Mouse (Mus musculus) gastrocnemius, postnatal 10 days (tissue): ENCODE results near the gene Ptrh2. TPM values are rescaled to one million over a fixed set of nuclear protein-coding genes. Genes with fewer than 3 reads are reported as not detected.
"Not testable (repeated sequence)": the region's sequence is repeated elsewhere in the genome, so short reads cannot be mapped to it uniquely, and the experiment has no call there.

Experiments used
- DNase-seq: peaks from one replicate; pipeline ENCODE4 v3.0.0; 2021; ENCODE audit warnings: mixed read lengths
- total RNA-seq, 2 experiments: library from RNA; stranded (reverse); gene quantifications; 2 replicates each; pipeline ENCODE4 v1.2.3; 2021

Gene Ptrh2
- total RNA-seq, 2 experiments from 2014 or later, result 8.1 to 8.5 TPM

- no peak for DNase-seq
Observed at GRCm38 (mm10) chr11:86734241-86734939, 50.6 kb downstream of the Ptrh2 start.

- DNase-seq, result no peak
Observed at GRCm38 (mm10) chr11:86734993-86735392, 51.2 kb downstream of the Ptrh2 start.

- no peak for DNase-seq
Observed at GRCm38 (mm10) chr11:86737301-86738000, 53.7 kb downstream of the Ptrh2 start.

GRCm38 (mm10) chr11:86738308-86738707, 54.5 kb downstream of the Ptrh2 start:
- not testable (repeated sequence) for DNase-seq

- DNase-seq, result no peak
Observed at GRCm38 (mm10) chr11:86738956-86739355, 55.2 kb downstream of the Ptrh2 start.

- DNase-seq, result no peak
Observed at GRCm38 (mm10) chr11:86739470-86739869, 55.7 kb downstream of the Ptrh2 start.

- no peak for DNase-seq
Observed at GRCm38 (mm10) chr11:86741505-86741904, 57.7 kb downstream of the Ptrh2 start.

Other genes starting within 250 kb of the Ptrh2 start
- gene Rnft1, start 199.3 kb upstream of the Ptrh2 start, total RNA-seq, result 10 to 100 TPM; 43.5 to 55.6 TPM
- gene Rps6kb1, start 139.2 kb upstream of the Ptrh2 start, total RNA-seq, result 10 to 100 TPM; 36.8 to 43.3 TPM
- 1 to 10 TPM; 3.5 to 3.7 TPM for gene Tubd1, start 139.0 kb upstream of the Ptrh2 start, total RNA-seq
- 10 to 100 TPM; 55.6 to 58.5 TPM for gene Vmp1, start 149 bp upstream of the Ptrh2 start, total RNA-seq
- 100 to 1,000 TPM; 144 to 179 TPM for gene Cltc, start 73.6 kb downstream of the Ptrh2 start, total RNA-seq
- gene Dhx40, start 123.8 kb downstream of the Ptrh2 start, total RNA-seq, result 10 to 100 TPM; 12.9 to 14.2 TPM